In the genomic region with DNA sequence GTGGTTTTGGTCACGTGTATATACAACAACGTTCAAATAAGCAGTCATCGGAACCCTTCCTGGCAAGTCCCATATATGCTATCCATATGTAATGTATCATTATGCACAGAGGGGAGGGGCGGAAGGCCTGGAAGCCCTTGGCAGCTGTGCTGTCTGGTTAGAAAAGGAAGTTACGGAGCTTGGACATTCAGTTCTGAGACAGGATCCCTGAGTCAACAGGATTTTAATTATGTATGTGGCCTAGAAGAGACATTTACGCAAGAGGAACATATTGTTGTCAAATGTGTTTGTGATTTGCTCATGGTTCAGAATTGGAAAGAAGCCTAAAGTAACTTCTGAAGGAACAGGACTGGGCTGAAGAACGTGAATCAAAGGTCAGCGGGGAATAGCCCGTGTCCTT, we compare ENCODE assay signal across 16 mouse cellular contexts. TPM values are rescaled to one million over a fixed set of nuclear protein-coding genes. Genes with fewer than 3 reads are reported as not detected.
DNase-seq lines count a peak whose midpoint lies in the region; ATAC-seq and TF ChIP-seq lines count a peak whose summit lies in the region.
"Had no signal": no experiment of that assay in that cellular context is flagged by ENCODE, and none has a peak within 500 bp of the region (broad histone marks: within the 10 kb centered on the region; RNA-seq: fewer than 3 reads in every experiment).

No protein-coding gene starts in this region.

- 45% methylated on average over 9 of the region's 9 CpGs for WGBS in lung, embryonic 14.5 days

- peak; percentile 50 for DNase-seq in adrenal gland, postnatal 14 days
- DNase-seq in adrenal gland, adult 8-10 months, result no peak
- peak; percentile 84 for DNase-seq in lung, embryonic 14.5 days
- no peak for DNase-seq in lung, postnatal 36 days
- peak; percentile 93 for DNase-seq in gonadal fat pad, adult 2 months (ENCODE audit: low read depth)
- DNase-seq in lung, postnatal 4 days, result peak; percentile 38 to 68
- no peak for DNase-seq in left cerebral cortex, postnatal 4 days
- DNase-seq: B cell, adult 2 months; cerebellum, adult 9-11 months; gastrocnemius, postnatal 25 days; spleen, adult 18-20 months; thymus, postnatal 14 days had no signal

- 0 out of 2 replicates have a peak, but pooled peaks cover 3% of the 10 kb centered on the region for H3K4me1 ChIP-seq in lung, embryonic 14.5 days (ENCODE audit: insufficient read depth)

- peak overlapping the region; percentile 59; the same call in 1 of the 2 replicates for H3K27ac ChIP-seq in lung, embryonic 14.5 days (ENCODE audit: low read depth)

- no peak overlapping the region for H3K4me3 ChIP-seq in lung, embryonic 14.5 days (ENCODE audit: low read depth, low read length)
- H3K4me3 ChIP-seq: erythroblast, embryonic 14.5 days; myocyte had no signal

- no peak overlapping the region for H3K9ac ChIP-seq in lung, embryonic 14.5 days

- intact Hi-C loops in left cerebral cortex, postnatal 4 days (cut with DNase I), result no loop called here

- H3K9me3 ChIP-seq in lung, embryonic 14.5 days (ENCODE audit: low read depth, low read length), result no peaks in the 10 kb centered on the region

- TF ChIP-seq CTCF in lung, embryonic 14.5 days (IDR thresholded peaks at IDR 0.05; ENCODE audit: low read depth), result no peak

- peak; percentile 93 for ATAC-seq in lung, embryonic 14.5 days (ENCODE audit: insufficient read depth)
- no peak for ATAC-seq in inflammation-experienced regulatory T-cells, adult 6 months

- H3K27me3 ChIP-seq in lung, embryonic 14.5 days (ENCODE audit: insufficient read depth, low read length), result no peaks in the 10 kb centered on the region

- no peak overlapping the region for H3K4me2 ChIP-seq in lung, embryonic 14.5 days

- no peaks in the 10 kb centered on the region for H3K36me3 ChIP-seq in lung, embryonic 14.5 days (ENCODE audit: insufficient read depth)

RNA-seq across cellular contexts. Expression of a gene that starts 42.3 kb away (rescaled TPM):
- total RNA-seq in adrenal gland, postnatal 14 days (2021), result 25.5 and 27.8 TPM in 2 replicates
- 10 to 100 TPM in 2 of 4 experiments, 1 to 10 TPM in 2; 7.9 to 16.9 (median 11.3) TPM for total RNA-seq in adrenal gland, adult 8-10 months (2022)
- 33.2 and 41.6 TPM in 2 replicates for polyA plus RNA-seq in lung, embryonic 14.5 days (2014; fragmentation: Nextera tagmentation; extraction: Ambion mirVana)
- 15.8 and 23.6 TPM in 2 replicates for polyA plus RNA-seq in gonadal fat pad, adult 2 months (2012; rRNA removed)
- polyA plus RNA-seq in inflammation-experienced regulatory T-cells, adult 6 months (2017; shearing (Covaris generic)), result not detected
- total RNA-seq in left cerebral cortex, postnatal 4 days (2021), result 1 to 10 TPM; 6.3 to 6.5 TPM
- total RNA-seq: MEL had no signal

Comparison
In these comparisons a context has a peak if more than half of its experiments do, and no peak if none do; other contexts are left out.
1. DNase-seq: peak in adrenal gland, postnatal 14 days (single experiment), lung, embryonic 14.5 days (single experiment), gonadal fat pad, adult 2 months (single experiment) and lung, postnatal 4 days (2 of 2); none in adrenal gland, adult 8-10 months (single experiment), lung, postnatal 36 days (single experiment) and left cerebral cortex, postnatal 4 days (single experiment).